Mouse (Mus musculus): ENCODE data around the gene Gm10382.

- TF ChIP-seq CTCF (IDR thresholded peaks at IDR 0.05; ENCODE audit: low read depth) (no peak), EP300 (IDR thresholded peaks at IDR 0.05; ENCODE audit: low read depth) (no peak)
Observed at GRCm38 (mm10) chr5:125364851-125365429, 24.2 kb upstream of the Gm10382 start.

Measured in liver, postnatal 0 days (tissue).